Mouse (Mus musculus): Measurements from ENCODE around the gene Echdc1. TPM values are rescaled to one million over a fixed set of nuclear protein-coding genes. Genes with fewer than 3 reads are reported as not detected.
"Not testable (repeated sequence)": the region's sequence is repeated elsewhere in the genome, so short reads cannot be mapped to it uniquely, and the experiment has no call there.

Gene Echdc1
- total RNA-seq (2021) = 10 to 100 TPM; 36.1 to 39.7 TPM

DNA sequence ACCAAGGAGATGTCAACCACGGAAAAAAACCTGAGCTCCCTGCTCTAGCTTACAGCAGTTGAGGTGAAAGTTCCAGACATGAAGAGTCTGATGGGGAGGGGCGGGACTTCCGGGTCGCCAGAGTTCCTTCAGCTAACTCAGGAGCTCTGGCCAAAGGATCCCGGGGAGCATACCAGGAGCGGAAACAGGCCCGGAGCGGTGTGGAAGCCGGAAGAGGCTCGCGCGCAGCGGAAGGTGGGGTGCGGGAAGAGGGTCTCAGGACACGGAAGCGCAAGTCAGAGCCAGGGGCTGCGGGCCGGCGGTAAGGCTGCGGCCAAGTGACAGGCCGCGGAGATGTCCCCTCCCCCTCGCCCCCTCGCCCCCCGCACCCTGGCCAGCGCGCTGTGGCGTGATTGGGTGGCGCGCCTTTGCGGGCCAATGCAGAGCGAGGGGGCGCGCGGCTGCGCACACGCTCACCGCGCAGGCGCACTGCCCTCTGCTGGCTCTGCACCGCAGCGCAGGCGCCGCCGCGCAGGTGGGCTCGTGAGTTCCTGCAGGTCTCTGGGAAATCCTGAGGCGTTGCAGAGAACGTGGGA lies at the start of gene Echdc1:
Gene Echdc1 (plus strand): TSS at position 103 of the 575 bp plus-strand sequence.
- intact Hi-C loops (cut with DNase I) = loop anchor here (1.0 to 10.0 kb wide), 2 partner anchors 48 to 208 kb away; no protein-coding TSS in a partner anchor
- DNase-seq = peak; percentile 83 to 87

DNA sequence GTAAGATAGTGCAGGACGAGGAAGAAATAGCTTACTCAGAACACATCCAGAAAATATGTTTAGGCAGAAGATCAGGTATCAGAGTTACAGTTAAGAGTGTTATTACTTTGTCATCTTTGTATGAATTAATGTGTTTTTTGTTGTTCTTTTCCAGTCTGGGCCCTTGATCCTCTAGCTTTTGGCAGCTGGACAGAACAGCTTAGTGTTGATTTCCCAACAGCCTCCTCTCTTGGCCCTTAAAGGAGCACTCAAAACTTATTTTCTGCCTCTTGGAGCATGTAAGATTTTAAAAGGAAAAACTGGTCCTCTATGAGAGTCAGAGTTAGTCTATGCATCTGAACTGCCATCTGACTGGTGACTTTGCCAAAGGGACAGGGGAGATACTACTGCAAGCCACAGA lies 31.2 kb upstream of the Echdc1 start:
- intact Hi-C loops (cut with DNase I) = no loop called here
- no peak for DNase-seq

DNA sequence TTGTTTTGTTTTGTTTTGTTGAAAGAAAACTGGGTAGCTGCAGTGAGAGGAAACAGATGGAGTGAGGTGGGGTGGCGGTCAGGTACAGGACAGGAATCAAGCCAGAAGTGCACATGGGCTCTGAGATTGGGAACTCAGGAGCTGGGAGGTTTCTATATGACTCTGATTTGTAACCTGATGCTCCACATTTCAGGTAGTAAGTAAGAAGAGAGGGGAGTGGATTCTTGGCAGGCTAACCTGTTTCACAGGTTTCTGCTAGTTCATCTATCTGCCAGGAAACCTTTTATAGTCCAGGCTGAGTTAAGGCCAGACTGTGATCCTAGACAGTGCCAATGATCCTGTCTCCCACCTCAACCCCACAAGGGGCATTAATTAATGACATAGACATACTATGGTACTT lies 27.2 kb upstream of the Echdc1 start:
- DNase-seq = no peak
- intact Hi-C loops (cut with DNase I) = no loop called here

GRCm38 (mm10) chr10:29302230-29302629 lies 10.7 kb upstream of the Echdc1 start:
- no peak for DNase-seq
- intact Hi-C loops (cut with DNase I) = no loop called here

- intact Hi-C loops (cut with DNase I) = loop anchor here (10.0 kb wide), 1 partner anchor 207 kb away; no protein-coding TSS in a partner anchor
- no peak for DNase-seq
Observed at GRCm38 (mm10) chr10:29311480-29312219, 1.3 kb upstream of the Echdc1 start.

- DNase-seq = no peak
- intact Hi-C loops (cut with DNase I) = loop anchor here (1.0 to 10.0 kb wide), 2 partner anchors 47 to 209 kb away; no protein-coding TSS in a partner anchor
Observed at GRCm38 (mm10) chr10:29313905-29314304, 939 bp downstream of the Echdc1 start.

GRCm38 (mm10) chr10:29324817-29325216 lies 11.9 kb downstream of the Echdc1 start:
- intact Hi-C loops (cut with DNase I) = no loop called here
- DNase-seq = no peak

GRCm38 (mm10) chr10:29333836-29334235 lies 20.9 kb downstream of the Echdc1 start:
- intact Hi-C loops (cut with DNase I) = no loop called here
- no peak for DNase-seq

- intact Hi-C loops (cut with DNase I) = no loop called here
- DNase-seq = peak; percentile 46 to 76
Observed at GRCm38 (mm10) chr10:29338355-29339056, 25.5 kb downstream of the Echdc1 start.

DNA sequence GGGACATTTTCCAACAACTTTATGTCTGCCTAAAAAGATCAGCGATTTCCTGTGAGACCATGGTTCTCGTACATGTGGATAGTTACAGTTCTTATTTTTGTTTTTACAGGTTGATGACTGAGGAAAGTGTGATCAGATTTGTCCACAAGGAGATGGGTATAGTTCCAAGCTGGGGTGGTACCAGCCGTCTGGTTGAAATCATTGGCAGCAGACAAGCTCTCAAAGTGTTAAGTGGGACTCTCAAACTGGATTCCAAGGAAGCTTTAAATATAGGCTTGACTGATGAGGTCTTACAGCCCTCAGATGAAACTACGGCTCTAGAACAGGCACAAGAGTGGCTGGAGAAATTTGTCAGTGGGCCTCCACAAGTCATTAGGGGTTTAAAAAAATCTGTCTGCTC lies 31.3 kb downstream of the Echdc1 start:
- no peak for DNase-seq
- intact Hi-C loops (cut with DNase I) = no loop called here

DNA sequence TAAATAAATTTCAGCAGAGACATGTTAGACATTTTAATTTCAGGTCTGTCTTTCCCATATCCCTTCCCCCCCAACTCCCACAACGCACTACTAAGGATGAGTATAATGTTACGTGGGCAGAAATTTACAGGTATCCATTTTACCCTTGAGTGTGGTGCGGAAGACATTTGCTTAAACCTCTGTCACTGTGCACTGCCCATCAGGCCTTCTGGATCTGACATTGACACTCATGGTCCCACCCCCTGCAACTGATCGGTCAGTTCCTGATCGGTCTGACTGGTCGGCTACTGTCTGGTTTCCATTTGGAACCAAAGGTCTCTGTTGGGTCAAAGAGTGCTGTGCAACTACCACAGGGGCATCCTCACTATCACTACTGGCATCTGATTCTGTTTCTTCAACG lies 33.7 kb downstream of the Echdc1 start:
- intact Hi-C loops (cut with DNase I) = no loop called here
- no peak for DNase-seq

DNA sequence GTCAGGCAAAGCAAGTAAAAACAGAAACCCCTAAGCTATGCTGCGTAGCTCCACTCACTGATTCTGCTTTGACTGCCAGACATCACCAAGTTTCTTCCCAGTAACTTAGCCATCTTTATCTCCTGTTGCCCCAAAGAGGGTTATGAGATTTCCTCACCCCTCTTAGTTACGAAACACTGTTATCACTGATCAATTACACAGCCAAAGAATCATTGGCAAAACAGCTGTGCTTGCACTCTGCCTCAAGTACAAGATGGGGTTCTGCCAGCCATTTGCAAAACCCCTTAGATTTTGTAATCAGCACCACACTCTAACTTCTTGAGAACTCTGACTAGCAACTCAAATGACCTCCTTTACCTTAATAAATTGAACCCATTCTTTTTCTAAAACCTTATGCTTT lies 38.5 kb downstream of the Echdc1 start:
- no peak for DNase-seq
- intact Hi-C loops (cut with DNase I) = no loop called here

DNA sequence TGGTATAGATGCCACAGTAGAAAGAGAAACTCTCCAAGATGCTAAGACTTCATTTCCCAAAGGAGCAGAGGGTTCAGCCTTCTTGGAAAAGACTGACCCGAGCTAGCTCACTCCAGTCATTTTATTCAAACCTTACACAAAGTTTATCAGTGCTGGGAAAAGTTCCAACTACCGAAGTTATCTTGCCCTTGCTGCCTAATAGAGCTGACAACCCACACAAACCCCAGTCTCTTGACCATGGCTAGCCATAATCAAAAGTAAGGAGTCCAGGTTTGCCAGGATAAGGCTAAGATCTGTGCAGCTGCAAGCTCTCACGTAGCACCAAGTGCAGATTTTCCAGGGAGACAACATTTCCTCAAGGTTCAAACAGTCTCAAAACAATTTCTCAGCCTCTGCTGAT lies 39.6 kb downstream of the Echdc1 start:
- intact Hi-C loops (cut with DNase I) = no loop called here
- DNase-seq = no peak

DNA sequence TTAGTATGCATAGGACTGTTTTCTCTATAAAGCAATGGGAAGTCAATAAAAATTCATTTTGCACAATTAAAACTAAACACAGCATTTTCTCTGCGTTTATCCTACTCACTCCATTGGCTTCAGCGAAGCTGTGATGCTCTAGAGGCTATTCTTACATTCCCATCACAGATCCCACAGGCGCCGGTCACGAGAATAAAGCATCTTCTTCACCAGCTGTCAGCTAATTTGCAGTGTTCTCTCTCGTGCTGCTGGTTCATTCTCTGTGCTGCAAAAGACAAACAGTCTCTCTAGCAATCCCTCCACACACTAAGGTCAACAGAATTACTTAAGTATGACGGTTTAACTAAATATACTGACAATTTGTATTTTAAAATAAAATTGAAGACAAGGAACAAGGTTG lies 41.2 kb downstream of the Echdc1 start:
- no peak for DNase-seq
- intact Hi-C loops (cut with DNase I) = no loop called here

- no peak for DNase-seq
- intact Hi-C loops (cut with DNase I) = loop anchor here (1.0 kb wide), 1 partner anchor 48 kb away; the partner anchor contains the start of gene Echdc1
Observed at GRCm38 (mm10) chr10:29361095-29361463, 48.1 kb downstream of the Echdc1 start.

DNA sequence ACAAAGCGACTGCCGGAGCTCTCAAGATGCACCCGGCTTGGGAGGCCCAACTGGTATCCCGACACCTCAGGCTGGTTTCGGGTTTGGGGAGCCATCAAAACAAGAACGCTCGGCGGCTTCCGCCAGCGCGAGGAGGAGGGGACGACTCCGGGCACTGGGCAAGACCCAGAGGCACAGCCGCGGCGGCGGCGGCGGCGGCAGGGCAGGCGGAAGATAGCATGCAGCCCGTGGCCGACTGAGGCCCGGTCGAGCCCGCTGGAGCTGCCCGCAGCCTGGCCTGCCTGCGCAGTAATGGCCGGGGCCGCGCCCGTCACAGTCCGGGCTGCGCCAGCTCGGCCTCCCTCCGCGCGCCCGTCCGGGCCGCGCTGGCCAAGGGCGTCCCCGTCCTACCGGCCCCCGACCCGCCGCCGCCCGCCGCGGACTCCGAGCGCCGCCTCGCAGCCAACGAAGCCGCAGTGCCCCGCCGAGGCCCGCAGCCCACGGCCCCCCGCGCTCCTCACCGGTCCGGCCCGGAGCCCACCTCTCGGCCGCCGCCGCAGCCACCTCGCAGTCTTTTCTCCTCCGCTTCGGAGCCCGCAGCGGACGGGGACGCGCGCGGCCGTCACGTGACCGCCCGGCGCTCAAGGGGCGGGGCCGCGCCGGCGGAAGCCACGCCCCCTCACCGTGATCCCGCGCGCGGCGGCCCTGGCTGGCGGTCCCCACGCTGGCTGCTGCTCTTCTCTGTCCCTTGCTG lies 48.7 kb downstream of the Echdc1 start:
- peak; percentile 93 to 96 for DNase-seq
- intact Hi-C loops (cut with DNase I) = loop anchor here (1.0 kb wide), 1 partner anchor 48 kb away; the partner anchor contains the start of gene Echdc1

GRCm38 (mm10) chr10:29362197-29362900 lies 49.4 kb downstream of the Echdc1 start, which contains the start of gene Rnf146:
Gene Rnf146, minus strand, starts transcription at chr10:29362442.
- intact Hi-C loops (cut with DNase I) = no loop called here
- DNase-seq = no peak

DNA sequence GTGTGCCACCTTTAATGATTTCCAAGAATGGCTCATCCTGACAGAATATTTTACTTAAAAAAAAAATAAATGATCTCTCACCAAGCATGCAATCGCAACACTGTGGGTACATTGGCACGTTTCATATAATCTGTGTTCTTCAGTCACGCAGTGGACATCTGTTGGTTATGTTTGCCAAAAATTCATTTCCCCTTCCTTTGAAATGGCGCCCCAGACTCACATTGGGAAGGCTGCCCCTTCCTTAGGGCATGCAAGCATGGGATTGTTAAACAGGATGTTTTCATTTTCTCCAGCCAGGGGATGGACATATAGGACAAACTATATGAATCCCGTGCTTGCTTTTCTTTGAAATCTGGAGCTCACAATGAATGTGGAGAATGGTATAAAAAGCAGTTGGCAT lies 61.1 kb downstream of the Echdc1 start:
- DNase-seq = no peak
- intact Hi-C loops (cut with DNase I) = no loop called here

DNA sequence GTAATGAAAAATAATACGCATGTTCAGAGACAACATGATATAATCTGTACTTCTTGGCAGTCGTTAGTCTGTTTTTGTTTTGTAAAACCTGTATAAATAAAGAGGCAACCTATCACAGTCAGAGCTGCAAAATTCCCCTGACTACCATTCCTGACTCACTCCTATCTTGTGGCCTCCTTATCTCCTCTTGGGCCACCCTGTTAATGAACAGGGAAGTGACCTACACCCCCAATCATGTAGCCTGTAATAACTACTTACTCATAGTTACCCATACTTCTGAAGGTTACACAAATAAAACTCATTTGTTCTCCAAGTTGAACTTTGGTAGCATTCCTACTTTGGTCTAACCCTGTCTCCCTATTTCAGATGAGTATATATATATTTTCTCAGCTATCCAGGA lies 68.6 kb downstream of the Echdc1 start:
- no peak for DNase-seq
- intact Hi-C loops (cut with DNase I) = no loop called here

DNA sequence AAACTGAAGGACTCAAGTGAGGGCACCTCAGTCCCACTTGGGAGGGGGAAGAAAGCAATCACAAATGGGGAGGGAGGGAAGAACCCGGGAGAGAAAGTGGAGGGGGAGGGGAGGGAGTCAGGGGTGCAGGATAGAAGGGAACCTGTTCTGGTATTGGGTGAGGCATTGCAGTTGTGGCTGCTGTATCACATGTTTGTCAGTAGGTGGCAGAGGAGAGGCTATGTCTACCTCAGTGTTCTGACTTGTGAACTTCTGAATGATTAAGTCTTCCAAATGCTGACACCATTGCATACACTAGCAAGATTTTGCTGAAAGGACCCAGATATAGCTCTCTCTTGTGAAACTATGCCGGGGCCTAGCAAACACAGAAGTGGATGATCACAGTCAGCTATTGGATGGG lies 81.9 kb downstream of the Echdc1 start:
- DNase-seq; intact Hi-C loops (cut with DNase I): not testable (repeated sequence)
